Mouse (Mus musculus): ENCODE data around the gene Kif23. TPM values are rescaled to one million over a fixed set of nuclear protein-coding genes. Genes with fewer than 3 reads are reported as not detected.

The Kif23 gene
- total and polyA plus RNA-seq, 3 experiments, result 0.45 to 0.68 (median 0.52) TPM

GRCm38 (mm10) chr9:61941054-61941453 is 5.5 kb downstream of the Kif23 start:
- 49% methylated on average over 3 of the region's 3 CpGs for WGBS
- DNase-seq, result no peak
- Histone ChIP-seq H3K4me3 (no peak overlapping the region), H3K4me1 (ENCODE audit: control insufficient read depth, insufficient read depth, low read length) (no peaks in the 10 kb centered on the region), H3K36me3 (ENCODE audit: control insufficient read depth, insufficient read depth, low read length) (no peaks in the 10 kb centered on the region), H3K79me2 (replicated peaks; ENCODE audit: control insufficient read depth, insufficient read depth, low read length) (no peaks in the 10 kb centered on the region), H3K9ac (ENCODE audit: low read depth, low read length) (no peak overlapping the region), H3K27ac (no peak overlapping the region), H3K27me3 (ENCODE audit: control insufficient read depth, insufficient read depth, low read length) (no peaks in the 10 kb centered on the region; the same call in 1 of the 2 replicates)
- TF ChIP-seq EP300 (IDR thresholded peaks at IDR 0.05; ENCODE audit: insufficient read depth, low read depth, low read length), result no peak
- no peak for TF ChIP-seq POLR2A (IDR thresholded peaks at IDR 0.05; ENCODE audit: insufficient read depth, low read depth, low read length)
- TF ChIP-seq CTCF (IDR thresholded peaks at IDR 0.05), result no peak
- intact Hi-C loops (cut with DNase I), result no loop called here

DNA sequence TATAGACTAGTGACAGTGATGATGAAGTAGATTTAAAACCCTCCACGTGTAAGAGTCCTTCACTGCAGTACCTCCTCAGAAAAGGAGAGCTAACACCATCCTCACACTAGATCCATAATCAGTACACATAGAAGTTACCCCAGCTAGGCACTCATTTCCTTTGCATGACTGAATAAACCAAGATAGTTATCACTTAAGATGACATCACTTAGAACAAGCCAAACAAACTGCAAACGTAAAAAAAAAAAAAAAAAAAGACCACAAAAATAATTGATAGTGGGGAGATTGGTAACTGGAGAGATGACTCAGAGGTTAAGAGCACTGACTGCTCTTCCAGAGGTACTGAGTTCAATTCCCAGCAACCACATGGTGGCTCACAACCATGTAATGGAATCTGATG is 13.2 kb downstream of the Kif23 start:
- Histone ChIP-seq H3K27ac (no peak overlapping the region), H3K9ac (ENCODE audit: low read depth, low read length) (no peak overlapping the region), H3K27me3 (ENCODE audit: control insufficient read depth, insufficient read depth, low read length) (no peaks in the 10 kb centered on the region), H3K36me3 (ENCODE audit: control insufficient read depth, insufficient read depth, low read length) (no peaks in the 10 kb centered on the region), H3K4me3 (no peak overlapping the region), H3K79me2 (replicated peaks; ENCODE audit: control insufficient read depth, insufficient read depth, low read length) (no peaks in the 10 kb centered on the region), H3K4me1 (ENCODE audit: control insufficient read depth, insufficient read depth, low read length) (no peaks in the 10 kb centered on the region)
- 75% methylated on average over 2 of the region's 2 CpGs for WGBS
- intact Hi-C loops (cut with DNase I), result no loop called here
- no peak for DNase-seq
- TF ChIP-seq POLR2A (IDR thresholded peaks at IDR 0.05; ENCODE audit: insufficient read depth, low read depth, low read length) (no peak), EP300 (IDR thresholded peaks at IDR 0.05; ENCODE audit: insufficient read depth, low read depth, low read length) (no peak), CTCF (IDR thresholded peaks at IDR 0.05) (no peak)

DNA sequence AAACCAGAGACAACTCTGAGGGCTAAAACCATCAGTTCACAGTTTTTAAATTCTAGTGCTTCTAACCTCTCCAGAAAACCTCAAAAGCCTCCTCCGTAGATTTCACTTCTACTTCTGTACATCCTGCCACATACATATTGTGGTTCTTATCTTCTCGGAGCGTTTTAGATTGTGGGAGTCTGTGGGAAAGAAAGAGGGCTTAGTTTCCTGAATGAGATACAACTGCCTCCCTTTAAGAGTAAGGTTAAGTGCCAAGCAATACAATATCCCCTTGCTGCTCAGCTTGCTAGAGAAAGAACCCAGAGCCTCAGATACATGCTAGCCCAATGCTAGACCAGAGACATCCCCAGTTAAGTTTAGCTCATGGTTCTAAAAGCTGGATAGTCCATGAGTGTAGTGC is 14.6 kb downstream of the Kif23 start:
- no peaks in the 10 kb centered on the region for H3K4me1 ChIP-seq (ENCODE audit: control insufficient read depth, insufficient read depth, low read length)
- no peak for TF ChIP-seq POLR2A (IDR thresholded peaks at IDR 0.05; ENCODE audit: insufficient read depth, low read depth, low read length)
- H3K27me3 ChIP-seq (ENCODE audit: control insufficient read depth, insufficient read depth, low read length), result no peaks in the 10 kb centered on the region
- 60% methylated on average over 3 of the region's 3 CpGs for WGBS
- intact Hi-C loops (cut with DNase I), result no loop called here
- no peaks in the 10 kb centered on the region for H3K36me3 ChIP-seq (ENCODE audit: control insufficient read depth, insufficient read depth, low read length)
- no peaks in the 10 kb centered on the region for H3K79me2 ChIP-seq (replicated peaks; ENCODE audit: control insufficient read depth, insufficient read depth, low read length)
- no peak for DNase-seq
- no peak overlapping the region for H3K27ac ChIP-seq
- no peak overlapping the region for H3K4me3 ChIP-seq
- H3K9ac ChIP-seq (ENCODE audit: low read depth, low read length), result no peak overlapping the region

- no peaks in the 10 kb centered on the region for H3K27me3 ChIP-seq (ENCODE audit: control insufficient read depth, insufficient read depth, low read length)
- no peaks in the 10 kb centered on the region for H3K79me2 ChIP-seq (replicated peaks; ENCODE audit: control insufficient read depth, insufficient read depth, low read length)
- TF ChIP-seq EP300 (IDR thresholded peaks at IDR 0.05; ENCODE audit: insufficient read depth, low read depth, low read length) (no peak), CTCF (IDR thresholded peaks at IDR 0.05) (no peak), POLR2A (IDR thresholded peaks at IDR 0.05; ENCODE audit: insufficient read depth, low read depth, low read length) (no peak)
- H3K4me3 ChIP-seq, result no peak overlapping the region
- H3K9ac ChIP-seq (ENCODE audit: low read depth, low read length), result no peak overlapping the region
- H3K4me1 ChIP-seq (ENCODE audit: control insufficient read depth, insufficient read depth, low read length), result no peaks in the 10 kb centered on the region
- no peak for DNase-seq
- no peak overlapping the region for H3K27ac ChIP-seq
- H3K36me3 ChIP-seq (ENCODE audit: control insufficient read depth, insufficient read depth, low read length), result no peaks in the 10 kb centered on the region
- intact Hi-C loops (cut with DNase I), result no loop called here
- WGBS, result 91% methylated on average over 10 of the region's 10 CpGs
These were observed 21.4 kb downstream of the Kif23 start for GRCm38 (mm10) chr9:61925086-61925660.

- intact Hi-C loops (cut with DNase I), result no loop called here
These were observed 26.2 kb downstream of the Kif23 start for GRCm38 (mm10) chr9:61920331-61920730.

DNA sequence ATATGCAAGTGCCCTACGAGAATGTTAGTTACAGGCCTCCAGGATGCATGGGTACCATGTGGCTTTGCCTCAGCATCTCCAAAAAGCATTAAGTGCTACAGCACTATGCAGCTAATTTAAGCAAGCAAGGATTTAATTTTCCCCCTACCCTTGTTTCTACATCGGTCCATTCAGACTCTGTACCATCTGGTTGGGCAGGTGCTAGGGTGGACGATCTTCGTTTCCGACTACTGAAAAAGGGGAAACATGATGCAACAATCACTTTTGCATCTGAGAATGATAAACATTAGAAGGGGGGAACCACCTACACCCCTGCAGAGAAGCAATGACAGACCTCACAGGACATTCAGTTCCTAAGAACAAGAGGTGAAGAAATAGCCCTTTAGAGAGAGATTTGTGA is 27.1 kb downstream of the Kif23 start:
- no peak for DNase-seq
- Histone ChIP-seq H3K4me1 (ENCODE audit: control insufficient read depth, insufficient read depth, low read length) (no peaks in the 10 kb centered on the region), H3K4me3 (no peak overlapping the region), H3K79me2 (replicated peaks; ENCODE audit: control insufficient read depth, insufficient read depth, low read length) (no peaks in the 10 kb centered on the region), H3K9ac (ENCODE audit: low read depth, low read length) (no peak overlapping the region), H3K27ac (no peak overlapping the region), H3K27me3 (ENCODE audit: control insufficient read depth, insufficient read depth, low read length) (no peaks in the 10 kb centered on the region), H3K36me3 (ENCODE audit: control insufficient read depth, insufficient read depth, low read length) (0 out of 2 replicates have a peak, but pooled peaks cover 2% of the 10 kb centered on the region)
- no peak for TF ChIP-seq EP300 (IDR thresholded peaks at IDR 0.05; ENCODE audit: insufficient read depth, low read depth, low read length)
- TF ChIP-seq CTCF (IDR thresholded peaks at IDR 0.05), result no peak
- TF ChIP-seq POLR2A (IDR thresholded peaks at IDR 0.05; ENCODE audit: insufficient read depth, low read depth, low read length), result no peak
- intact Hi-C loops (cut with DNase I), result no loop called here
- 97% methylated on average over 5 of the region's 5 CpGs for WGBS

More at GRCm38 (mm10) chr9:61920331-61920730, 26.2 kb downstream of the Kif23 start:
- TF ChIP-seq CTCF (IDR thresholded peaks at IDR 0.05) (no peak), POLR2A (IDR thresholded peaks at IDR 0.05; ENCODE audit: insufficient read depth, low read depth, low read length) (no peak), EP300 (IDR thresholded peaks at IDR 0.05; ENCODE audit: insufficient read depth, low read depth, low read length) (no peak)
- H3K4me3 ChIP-seq, result no peak overlapping the region
- no peaks in the 10 kb centered on the region for H3K27me3 ChIP-seq (ENCODE audit: control insufficient read depth, insufficient read depth, low read length)
- no peak overlapping the region for H3K9ac ChIP-seq (ENCODE audit: low read depth, low read length)
- DNase-seq, result no peak
- H3K4me1 ChIP-seq (ENCODE audit: control insufficient read depth, insufficient read depth, low read length), result no peaks in the 10 kb centered on the region
- H3K27ac ChIP-seq, result no peak overlapping the region
- no peaks in the 10 kb centered on the region for H3K79me2 ChIP-seq (replicated peaks; ENCODE audit: control insufficient read depth, insufficient read depth, low read length)
- H3K36me3 ChIP-seq (ENCODE audit: control insufficient read depth, insufficient read depth, low read length), result no peaks in the 10 kb centered on the region
- WGBS, result 82% methylated on average over 6 of the region's 6 CpGs
